Mouse (Mus musculus): ENCODE measurements at regions not wholly inside any gene's neighbourhood (a gene's known extent, or its start where the extent isn't known, plus 50 kb on each side); places are given as distances from the start of the nearest gene placed in this dataset.
"Not testable (repeated sequence)": the region's sequence is repeated elsewhere in the genome, so short reads cannot be mapped to it uniquely, and the experiment has no call there.

DNA sequence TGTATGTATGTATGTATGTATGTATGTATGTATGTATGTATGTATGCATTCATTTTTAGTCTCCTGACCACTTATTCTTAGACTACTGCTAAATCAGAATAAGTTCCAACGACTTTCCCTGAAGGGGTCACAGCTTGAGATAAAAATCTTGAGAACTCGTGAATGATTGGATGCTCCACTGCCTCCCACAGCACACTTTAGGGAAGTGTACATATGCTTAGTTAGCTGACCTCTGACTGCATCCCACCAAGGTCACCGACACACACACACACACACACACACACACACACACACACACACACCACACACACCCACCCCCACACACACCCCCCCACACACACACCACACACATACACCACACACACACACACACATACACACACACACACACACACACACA, 169.9 kb upstream of the Pbx1 start:
- TF ChIP-seq CTCF, EP300 (IDR thresholded peaks at IDR 0.05): not testable (repeated sequence)
